10 mouse cellular contexts compared by ENCODE assay signal in genomic region chr17:5730538-5730937, GRCm38 (mm10).
A peak's percentile ranks its signal among the peaks of the same experiment; 100 is the strongest.
DNase-seq lines count a peak whose midpoint lies in the region; ATAC-seq and TF ChIP-seq lines count a peak whose summit lies in the region.
"Had no signal": no experiment of that assay in that cellular context is flagged by ENCODE, and none has a peak within 500 bp of the region (broad histone marks: within the 10 kb centered on the region; RNA-seq: fewer than 3 reads in every experiment).

No protein-coding gene starts in this region.

- no peaks in the 10 kb centered on the region for H3K27me3 ChIP-seq in splenic B cell, adult 2 months (ENCODE audit: control insufficient read depth, insufficient read depth, low read length, poor library complexity, severe bottlenecking)
- H3K27me3 ChIP-seq: hindbrain, embryonic 15.5 days had no signal

- H3K4me1 ChIP-seq in bone marrow, adult 2 months (ENCODE audit: control insufficient read depth, insufficient read depth, low read length): peaks cover 21% of the 10 kb centered on the region
- H3K4me1 ChIP-seq: hindbrain, embryonic 15.5 days had no signal

- H3K27ac ChIP-seq in bone marrow, adult 2 months (ENCODE audit: control insufficient read depth, insufficient read depth, low read depth, low read length, poor library complexity): peak overlapping the region; percentile 87
- H3K27ac ChIP-seq: hindbrain, embryonic 15.5 days had no signal

- H3K4me3 ChIP-seq in bone marrow, adult 2 months (replicated peaks; ENCODE audit: control insufficient read depth, low read depth, low read length): no peak overlapping the region
- H3K4me3 ChIP-seq: erythroblast, embryonic 14.5 days; hindbrain, embryonic 15.5 days had no signal

- TF ChIP-seq POLR2A in bone marrow, adult 2 months (IDR thresholded peaks at IDR 0.05; ENCODE audit: borderline replicate concordance, control insufficient read depth, low read depth, low read length): no peak

- no peak for TF ChIP-seq CTCF in bone marrow, adult 2 months (IDR thresholded peaks at IDR 0.05; ENCODE audit: control insufficient read depth, insufficient read depth, low read length)

- DNase-seq in lung, postnatal 36 days: peak; percentile 58
- DNase-seq in lung, postnatal 10 days: no peak
- DNase-seq in splenic B cell, adult 2 months (ENCODE audit: low read depth, low spot score): peak; percentile 86
- no peak for DNase-seq in cerebellum, adult 11 months
- DNase-seq in cerebellum, adult 18-20 months: no peak
- DNase-seq: kidney, adult 8-10 months had no signal

- no peaks in the 10 kb centered on the region for H3K36me3 ChIP-seq in splenic B cell, adult 2 months (ENCODE audit: control insufficient read depth, insufficient read depth, low read length, poor library complexity, severe bottlenecking)
- H3K36me3 ChIP-seq: hindbrain, embryonic 15.5 days had no signal

- peak; percentile 92 for ATAC-seq in megakaryocyte, adult 5-6 weeks (ENCODE audit: poor library complexity, severe bottlenecking)

- 4% methylated on average over 5 of the region's 5 CpGs for WGBS in bone marrow, adult 2 months

Comparison
In these comparisons a context has a peak if more than half of its experiments do, and no peak if none do; other contexts are left out.
1. DNase-seq: peak in lung, postnatal 36 days (single experiment) and splenic B cell, adult 2 months (single experiment); none in lung, postnatal 10 days (single experiment), cerebellum, adult 11 months (single experiment) and cerebellum, adult 18-20 months (0 of 2).